Mouse (Mus musculus) T-helper 17 cell (primary cell): ENCODE measurements around the gene Immt.

ENCODE experiments used
- in situ Hi-C, 2 experiments: fragments of 300-600 bp; cut with MboI, MseI; formaldehyde crosslinking; loops; 1 replicate in 1 of 2; 2 replicates in 1 of 2; pipeline ENCODE4 v1.15.1; 2025; ENCODE audit warnings: high pct_unique_total_duplicates in 2 of 2

Gene Immt

GRCm38 (mm10) chr6:71830690-71831580 lies at the start of gene Immt:
Gene Immt (plus strand): TSS chr6:71831331.
- in situ Hi-C loops, result loop anchor here in 1 of 2 experiments (10.0 kb wide), 1 partner anchor 1016 kb away; no protein-coding TSS in a partner anchor

GRCm38 (mm10) chr6:71783165-71783564 lies 48.0 kb upstream of the Immt start:
- in situ Hi-C loops, result no loop called here

GRCm38 (mm10) chr6:71788348-71788747 lies 42.8 kb upstream of the Immt start:
- in situ Hi-C loops, result no loop called here

- in situ Hi-C loops, result no loop called here
Measured at GRCm38 (mm10) chr6:71791771-71792170, 39.4 kb upstream of the Immt start.

GRCm38 (mm10) chr6:71799391-71799790 lies 31.7 kb upstream of the Immt start:
- in situ Hi-C loops, result no loop called here

- in situ Hi-C loops, result loop anchor here in 1 of 2 experiments (25.0 kb wide), 1 partner anchor 189 kb away; no protein-coding TSS in a partner anchor
Measured at GRCm38 (mm10) chr6:71801011-71801713, 30.0 kb upstream of the Immt start.

- in situ Hi-C loops, result loop anchor here in 1 of 2 experiments (25.0 kb wide), 1 partner anchor 189 kb away; no protein-coding TSS in a partner anchor
Measured at GRCm38 (mm10) chr6:71801714-71802094, 29.4 kb upstream of the Immt start.

GRCm38 (mm10) chr6:71803609-71804008 lies 27.5 kb upstream of the Immt start:
- in situ Hi-C loops, result loop anchor here in 1 of 2 experiments (25.0 kb wide), 1 partner anchor 191 kb away; no protein-coding TSS in a partner anchor

GRCm38 (mm10) chr6:71804061-71804829 lies 26.9 kb upstream of the Immt start:
- in situ Hi-C loops, result loop anchor here in 1 of 2 experiments (25.0 kb wide), 1 partner anchor 192 kb away; no protein-coding TSS in a partner anchor

- in situ Hi-C loops, result loop anchor here (5.0 to 25.0 kb wide), 3 partner anchors 194 to 664 kb away; partner anchors contain the start of gene Thnsl2 (in 1 of the 2)
Measured at GRCm38 (mm10) chr6:71806713-71807112, 24.4 kb upstream of the Immt start.

- in situ Hi-C loops, result loop anchor here (5.0 to 25.0 kb wide), 3 partner anchors 198 to 668 kb away; partner anchors contain the start of gene Thnsl2 (in 1 of the 2)
Measured at GRCm38 (mm10) chr6:71809890-71810289, 21.2 kb upstream of the Immt start.

GRCm38 (mm10) chr6:71812820-71813219 lies 18.3 kb upstream of the Immt start:
- in situ Hi-C loops, result loop anchor here in 1 of 2 experiments (25.0 kb wide), 1 partner anchor 201 kb away; no protein-coding TSS in a partner anchor

GRCm38 (mm10) chr6:71819764-71820292 lies 11.3 kb upstream of the Immt start:
- in situ Hi-C loops, result loop anchor here in 1 of 2 experiments (25.0 kb wide), 1 partner anchor 208 kb away; no protein-coding TSS in a partner anchor

GRCm38 (mm10) chr6:71823085-71823484 lies 8.0 kb upstream of the Immt start:
- in situ Hi-C loops, result loop anchor here in 1 of 2 experiments (25.0 kb wide), 1 partner anchor 211 kb away; no protein-coding TSS in a partner anchor

- in situ Hi-C loops, result loop anchor here in 1 of 2 experiments (25.0 kb wide), 1 partner anchor 211 kb away; no protein-coding TSS in a partner anchor
Measured at GRCm38 (mm10) chr6:71823488-71823887, 7.6 kb upstream of the Immt start.

- in situ Hi-C loops, result loop anchor here in 1 of 2 experiments (25.0 kb wide), 1 partner anchor 212 kb away; no protein-coding TSS in a partner anchor
Measured at GRCm38 (mm10) chr6:71823961-71824360, 7.2 kb upstream of the Immt start.

- in situ Hi-C loops, result no loop called here
Measured at GRCm38 (mm10) chr6:71826869-71827268, 4.3 kb upstream of the Immt start, which contains the start of gene Mrpl35. Gene Mrpl35 (minus strand): TSS chr6:71826969.

GRCm38 (mm10) chr6:71829768-71830167 lies 1.4 kb upstream of the Immt start:
- in situ Hi-C loops, result loop anchor here in 1 of 2 experiments (10.0 kb wide), 1 partner anchor 1015 kb away; no protein-coding TSS in a partner anchor

GRCm38 (mm10) chr6:71831581-71831960 lies 440 bp downstream of the Immt start:
- in situ Hi-C loops, result loop anchor here in 1 of 2 experiments (10.0 kb wide), 1 partner anchor 1017 kb away; no protein-coding TSS in a partner anchor

- in situ Hi-C loops, result loop anchor here in 1 of 2 experiments (10.0 kb wide), 1 partner anchor 1022 kb away; no protein-coding TSS in a partner anchor
Measured at GRCm38 (mm10) chr6:71836811-71837210, 5.7 kb downstream of the Immt start.
